Mouse (Mus musculus): Measurements from ENCODE around the gene Lrriq4.

Lrriq4 gene

DNA sequence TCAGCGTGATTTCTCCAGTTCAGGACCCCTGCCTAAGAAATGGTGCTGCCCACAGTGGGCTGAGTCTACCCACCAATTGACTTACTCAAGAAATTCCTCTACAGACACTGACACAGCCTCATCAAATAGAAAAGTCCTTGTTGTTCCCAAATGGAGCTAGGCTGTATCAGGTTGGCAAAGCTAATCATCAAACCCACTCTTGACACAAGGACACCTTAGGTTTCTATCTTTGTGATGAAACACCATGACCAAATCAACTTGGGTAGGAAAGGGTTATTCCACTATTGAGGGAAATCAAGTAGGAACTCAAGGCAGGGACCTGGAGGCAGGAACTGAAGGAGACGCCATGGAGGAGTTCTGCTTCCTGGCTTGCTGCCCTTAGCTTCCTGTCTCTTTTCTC, at the start of gene Lrriq4:
Lrriq4 (plus strand) TSS at position 301 of the 400 bp plus-strand sequence.
- no peak for DNase-seq

DNA sequence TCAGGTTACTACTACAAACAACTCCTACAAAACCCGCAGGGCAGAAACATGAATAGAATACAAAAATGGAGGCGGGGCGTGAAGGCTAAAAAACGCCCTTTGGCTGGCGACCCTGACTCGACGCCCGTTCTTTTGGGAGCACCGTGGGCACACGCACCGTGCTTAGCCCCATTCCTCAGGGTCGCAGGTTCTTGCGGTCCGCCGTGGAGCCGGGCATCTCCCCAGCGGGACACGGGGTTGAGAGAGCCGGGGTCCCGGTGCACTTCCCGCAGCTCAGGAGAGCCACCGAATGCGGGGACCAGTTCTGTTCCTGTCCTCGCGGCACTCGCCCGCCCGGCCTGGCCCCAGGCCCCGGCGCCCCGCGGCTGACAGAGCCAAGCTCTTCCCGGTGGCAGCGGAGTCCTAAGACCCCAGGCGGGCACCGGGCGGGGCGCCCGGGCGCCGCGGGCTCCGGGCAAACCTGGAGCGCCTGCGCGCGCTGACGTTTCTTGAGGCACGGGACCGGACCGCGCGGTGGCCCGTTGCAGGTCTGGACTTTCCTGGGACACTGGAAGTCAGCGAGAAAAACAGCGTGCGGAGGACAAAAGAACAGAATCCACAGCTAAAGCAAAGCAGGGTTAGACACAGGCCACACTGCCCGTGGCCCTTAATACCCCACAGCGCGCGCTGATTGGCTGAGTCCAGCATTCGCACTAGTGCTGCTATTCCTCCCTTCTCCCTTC, 49.0 kb upstream of the Lrriq4 start:
- DNase-seq, result peak; percentile 44

DNA sequence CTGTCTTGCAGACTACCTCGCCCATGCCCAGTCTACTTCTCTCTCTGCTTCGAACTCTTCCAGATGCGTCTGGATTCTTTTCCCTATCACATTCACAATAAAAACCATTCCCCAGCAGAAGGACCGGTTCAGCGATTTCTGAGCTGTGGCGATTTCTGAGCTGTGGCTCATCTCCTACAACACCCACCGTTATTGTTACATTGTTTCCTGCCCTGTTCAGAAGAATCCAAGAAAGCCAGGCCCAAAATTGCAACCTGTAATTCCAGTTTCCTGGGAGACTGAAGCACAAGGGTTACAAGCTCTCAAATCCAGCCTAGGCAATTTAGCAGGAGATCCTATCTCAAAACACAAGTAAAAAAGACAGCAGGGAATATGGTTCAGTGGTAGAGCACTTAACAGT, 47.0 kb upstream of the Lrriq4 start:
- no peak for DNase-seq

DNA sequence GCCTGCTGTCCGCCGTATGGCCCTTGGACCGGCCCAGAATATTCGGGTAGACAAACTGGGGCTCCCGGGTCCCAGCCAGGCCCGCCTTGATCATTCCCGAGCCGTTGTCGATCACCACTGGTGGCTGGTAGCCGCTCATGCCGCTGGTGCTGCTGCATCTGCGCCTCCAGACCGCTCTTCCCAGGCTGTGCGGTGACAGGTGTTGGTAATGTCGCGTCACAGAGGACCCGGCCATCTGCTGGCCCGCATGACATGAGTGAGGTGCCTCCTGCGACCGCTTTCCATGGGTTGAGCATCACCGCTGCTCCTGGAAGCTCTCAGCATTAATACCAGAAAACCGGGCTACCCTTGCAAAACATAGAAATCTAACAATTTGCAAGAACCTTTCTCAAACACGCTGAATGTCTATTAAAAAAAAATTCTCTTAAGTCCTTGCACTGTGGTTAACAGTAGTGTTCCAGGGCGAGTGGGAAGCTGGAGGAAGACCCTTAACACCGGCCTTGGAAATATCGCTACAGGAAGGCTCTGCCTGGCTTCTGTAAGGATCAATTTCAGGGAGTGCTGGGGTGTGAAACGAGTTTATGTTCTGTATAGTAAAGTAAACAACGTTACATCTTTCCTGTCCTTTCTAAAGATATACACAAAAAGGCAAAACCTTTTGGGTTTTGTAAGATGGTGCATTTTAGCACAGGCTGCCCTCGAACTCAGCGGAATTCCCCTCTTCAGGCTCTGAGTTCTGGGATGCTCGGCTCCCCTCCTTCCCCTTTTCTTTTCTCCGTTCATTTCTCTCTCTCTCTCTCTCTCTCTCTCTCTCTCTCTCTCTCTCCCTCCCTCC, 44.4 kb upstream of the Lrriq4 start, which contains the start of gene Actrt3:
Actrt3 (minus strand) TSS at position 229 of the 835 bp plus-strand sequence.
- peak; percentile 6 for DNase-seq

DNA sequence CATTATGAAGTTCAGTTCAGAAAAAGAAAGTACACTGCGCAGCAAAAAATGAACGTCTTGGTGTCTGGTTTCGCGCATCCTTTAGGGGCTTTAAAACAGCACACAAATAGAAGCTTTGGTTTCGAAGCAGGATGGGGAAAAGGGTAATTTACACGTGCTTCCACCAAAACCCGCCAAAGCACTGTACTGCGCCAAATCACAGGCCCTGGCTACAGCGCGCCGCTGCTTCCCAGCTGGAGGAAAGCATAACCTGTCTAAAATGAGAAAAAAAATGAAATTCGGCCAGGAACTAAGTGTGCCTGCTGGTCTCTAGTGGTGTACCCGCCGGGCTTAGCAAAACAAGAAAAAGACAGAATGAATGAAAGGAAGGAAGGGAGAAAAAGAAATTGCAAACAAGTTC, 43.6 kb upstream of the Lrriq4 start:
- peak; percentile 22 for DNase-seq

DNA sequence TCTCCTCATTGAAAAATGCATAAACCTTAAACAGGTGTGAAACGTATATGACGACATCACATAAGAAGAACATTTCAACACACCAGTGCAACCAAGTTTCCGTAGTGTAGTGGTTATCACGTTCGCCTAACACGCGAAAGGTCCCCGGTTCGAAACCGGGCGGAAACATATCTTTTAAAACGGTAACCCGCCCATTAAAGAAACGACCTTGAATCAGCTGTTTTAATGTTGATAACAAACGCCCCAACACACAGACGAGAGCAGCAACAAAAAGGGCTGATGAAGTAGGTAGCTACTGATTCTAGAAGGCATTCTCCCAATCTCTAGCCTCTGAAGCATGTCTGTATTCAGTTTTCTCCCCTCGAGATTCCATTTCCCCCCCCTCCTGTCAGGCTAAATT, 43.1 kb upstream of the Lrriq4 start:
- peak; percentile 92 for DNase-seq

DNA sequence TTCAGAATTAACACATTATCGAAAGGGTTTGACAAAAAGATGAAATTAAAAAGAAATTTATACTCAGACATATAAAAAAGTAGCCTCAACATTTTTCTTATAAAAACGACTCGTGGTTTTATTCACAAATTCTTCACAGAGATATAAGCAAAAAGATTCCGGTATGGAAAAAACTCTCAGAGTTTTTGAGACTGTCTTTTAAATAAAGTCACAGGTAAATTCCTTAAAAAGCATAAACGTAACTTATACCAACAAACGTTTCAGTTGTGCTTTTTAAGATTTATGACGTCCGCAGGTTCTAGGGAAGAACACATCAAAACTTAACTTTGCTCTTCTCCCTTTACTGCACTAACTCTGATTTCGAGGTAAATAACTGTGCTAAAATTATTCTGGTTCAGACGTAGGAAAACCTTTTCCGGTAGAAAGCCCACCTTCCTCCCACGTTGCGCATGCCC, 42.7 kb upstream of the Lrriq4 start:
- DNase-seq, result no peak

DNA sequence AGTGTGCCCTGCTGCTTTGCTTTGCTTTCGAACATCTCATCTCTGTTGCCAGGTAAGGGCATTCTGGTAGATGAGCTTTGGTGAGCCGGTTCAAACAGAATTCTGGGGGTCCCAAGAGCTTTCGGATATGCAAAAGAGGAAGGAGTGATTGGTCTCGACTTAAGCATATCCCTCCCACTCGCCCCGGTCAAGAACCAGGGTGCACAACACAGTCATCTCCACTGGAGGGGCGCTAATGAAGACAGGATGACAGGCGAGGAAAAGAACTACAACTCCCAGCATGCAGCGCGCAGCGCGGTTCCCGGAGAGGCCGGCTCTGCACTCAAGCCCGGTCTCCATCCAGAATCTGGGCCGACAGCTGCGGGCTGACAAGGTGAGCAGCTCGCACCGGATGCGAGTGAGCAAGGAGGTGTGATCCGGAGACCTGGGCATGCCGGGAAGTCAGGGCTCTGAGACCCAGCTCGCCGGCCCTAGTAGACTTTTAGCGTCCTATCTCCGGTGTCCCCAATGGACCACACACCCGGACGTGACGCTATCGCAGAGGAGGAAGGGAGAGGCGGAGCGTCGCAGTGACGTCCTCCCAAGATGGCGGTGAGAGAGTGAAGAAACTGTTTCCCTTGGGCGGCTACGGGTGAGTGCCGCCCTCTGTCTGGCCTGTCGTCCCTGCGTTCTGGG, 42.1 kb upstream of the Lrriq4 start, which contains the start of gene Mynn:
Mynn (plus strand) TSS at position 1 of the 675 bp plus-strand sequence.
- DNase-seq, result peak; percentile 97

DNA sequence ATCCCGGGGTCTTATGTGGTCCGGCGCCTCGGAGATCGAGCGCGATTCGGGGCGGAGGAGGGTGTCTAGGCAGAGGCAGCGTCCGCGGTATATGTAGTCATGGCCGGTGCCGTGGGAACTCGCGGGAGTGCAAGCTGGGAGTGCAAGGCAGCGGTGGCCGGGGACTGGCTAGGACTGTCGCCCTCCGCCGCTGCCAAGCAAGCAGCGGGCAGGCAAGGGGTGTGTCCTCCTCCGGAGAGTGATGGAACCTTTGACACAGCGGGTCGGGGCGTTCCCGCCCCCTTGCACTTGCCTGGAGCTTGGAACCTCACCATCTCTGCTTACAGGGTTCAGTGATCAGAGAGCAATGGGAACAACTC, 41.6 kb upstream of the Lrriq4 start:
- no peak for DNase-seq

DNA sequence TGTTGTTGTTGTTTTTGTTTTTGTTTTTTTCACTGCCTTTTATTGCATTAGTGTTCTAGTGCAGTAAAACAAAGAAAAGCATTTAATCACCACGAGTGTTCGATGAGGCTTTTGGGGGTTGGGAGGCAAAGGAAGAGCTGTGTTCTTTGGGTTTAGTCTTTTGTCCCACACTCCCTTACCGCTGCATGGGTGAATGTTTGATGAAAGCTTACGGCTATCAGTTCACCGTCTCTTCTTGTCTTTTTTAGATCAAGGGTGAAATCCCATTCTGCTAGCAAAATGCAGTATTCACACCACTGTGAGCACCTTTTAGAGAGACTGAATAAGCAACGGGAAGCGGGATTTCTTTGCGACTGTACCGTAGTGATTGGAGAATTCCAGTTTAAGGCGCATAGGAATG, 41.1 kb upstream of the Lrriq4 start:
- no peak for DNase-seq

DNA sequence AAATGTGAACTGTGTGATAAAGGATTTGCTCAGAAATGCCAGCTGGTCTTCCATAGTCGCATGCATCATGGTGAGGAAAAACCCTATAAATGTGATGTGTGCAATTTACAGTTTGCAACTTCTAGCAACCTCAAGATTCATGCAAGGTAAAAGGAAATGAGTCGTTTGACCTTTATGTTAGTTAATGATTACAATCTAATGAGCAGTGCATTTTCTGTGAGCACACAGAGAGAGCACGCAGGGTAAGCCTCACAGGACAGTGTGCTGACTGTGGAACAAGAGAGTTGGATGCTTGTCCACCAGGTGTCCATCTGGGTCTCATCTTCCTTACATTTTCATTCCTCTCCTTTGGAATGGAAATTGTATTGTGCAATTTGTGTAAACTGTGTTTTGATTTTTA, 35.3 kb upstream of the Lrriq4 start:
- no peak for DNase-seq

DNA sequence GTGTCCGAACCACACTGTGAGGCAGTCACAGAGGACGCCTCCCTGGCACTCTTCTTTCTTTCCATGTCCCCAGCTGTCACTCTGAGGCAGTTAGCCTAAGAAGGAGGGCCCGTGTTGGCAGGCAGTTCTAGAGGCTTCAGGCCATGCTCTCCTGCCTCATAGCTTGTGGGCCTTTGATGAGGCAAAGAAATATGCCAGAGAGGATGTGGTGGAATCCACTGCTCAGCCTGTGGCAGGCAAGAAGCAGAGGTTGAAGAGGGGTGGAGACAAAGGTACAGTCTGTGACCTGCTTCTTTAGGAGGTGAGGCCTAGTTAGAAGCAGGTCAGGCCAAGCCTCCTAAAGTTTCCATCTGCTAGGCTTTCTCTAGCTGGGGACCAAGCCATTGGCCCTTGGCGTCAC, 33.4 kb upstream of the Lrriq4 start:
- DNase-seq, result no peak

DNA sequence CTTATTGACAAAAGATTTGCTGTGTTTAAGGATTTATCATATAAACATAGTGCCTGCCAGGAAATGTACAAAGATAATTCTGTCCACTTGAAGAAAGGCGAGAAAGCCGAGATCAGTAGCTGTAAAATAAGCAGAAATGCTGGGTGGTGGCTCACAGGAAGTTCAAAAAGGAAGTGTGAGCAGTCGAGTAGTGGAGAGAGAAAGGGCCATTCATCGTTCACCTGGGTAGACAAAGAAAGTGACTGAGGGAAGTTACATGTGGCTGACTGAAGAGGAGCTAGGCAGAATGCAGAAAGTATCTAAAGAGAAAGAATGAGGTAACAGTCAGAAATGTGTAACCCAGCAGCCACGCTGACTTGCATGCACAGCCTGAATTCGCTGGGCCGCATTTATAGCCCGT, 24.2 kb upstream of the Lrriq4 start:
- DNase-seq, result no peak

DNA sequence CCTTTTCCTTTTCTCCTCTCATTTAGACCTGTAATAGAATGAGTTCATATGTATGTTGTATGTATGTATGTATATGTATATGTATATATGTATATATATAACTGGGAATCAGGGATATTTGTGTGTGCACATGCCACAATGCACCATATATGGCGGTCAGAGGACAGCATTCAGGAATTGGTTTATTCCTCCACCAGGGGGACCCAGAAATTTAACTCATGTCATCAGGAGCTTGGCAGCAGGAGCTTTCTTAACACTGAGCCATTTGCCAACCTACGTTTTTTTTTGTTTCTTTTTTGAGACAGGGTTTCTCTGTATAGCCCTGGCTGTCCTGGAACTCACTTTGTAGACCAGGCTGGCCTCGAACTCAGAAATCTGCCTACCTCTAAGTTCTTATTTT, 10.6 kb upstream of the Lrriq4 start:
- no peak for DNase-seq

DNA sequence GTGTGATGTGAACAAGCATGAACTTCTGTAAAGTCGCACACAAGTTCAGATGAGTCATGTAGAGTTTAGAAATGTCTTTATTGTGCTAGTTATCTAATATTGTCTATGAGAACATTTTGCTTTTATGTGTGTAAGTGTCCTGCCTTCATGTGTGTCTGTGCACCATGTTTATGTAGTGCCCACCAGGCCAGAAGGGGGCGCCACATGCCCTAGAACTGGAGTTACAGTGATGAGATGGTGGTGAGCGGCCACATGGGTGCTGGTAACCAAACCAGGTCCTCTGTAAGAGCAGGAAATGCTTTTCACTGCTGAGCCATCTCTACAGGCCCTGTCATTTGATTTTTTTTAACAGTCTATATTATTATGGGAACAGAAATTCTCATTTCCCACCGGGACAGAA, 8.7 kb upstream of the Lrriq4 start:
- no peak for DNase-seq

DNA sequence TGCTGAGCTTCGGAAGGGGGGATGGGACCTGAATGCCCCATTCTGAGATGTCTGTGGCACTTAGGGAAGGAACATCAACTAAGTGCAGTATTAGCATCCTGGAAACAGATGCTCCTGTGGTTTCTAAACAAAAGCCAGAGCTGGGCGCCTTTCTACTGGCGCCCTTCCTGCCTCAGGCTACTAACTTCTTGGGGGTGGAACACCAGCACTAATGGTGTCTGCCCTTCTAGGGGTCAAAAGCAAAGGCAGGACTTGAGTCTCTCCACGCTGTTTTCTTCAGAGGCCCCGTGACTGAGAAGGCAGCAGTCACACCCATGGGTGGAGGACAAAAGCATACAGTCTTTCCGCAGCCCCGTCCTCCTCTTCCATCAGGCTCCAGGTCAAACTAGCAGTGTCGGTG, 2.5 kb downstream of the Lrriq4 start:
- no peak for DNase-seq

DNA sequence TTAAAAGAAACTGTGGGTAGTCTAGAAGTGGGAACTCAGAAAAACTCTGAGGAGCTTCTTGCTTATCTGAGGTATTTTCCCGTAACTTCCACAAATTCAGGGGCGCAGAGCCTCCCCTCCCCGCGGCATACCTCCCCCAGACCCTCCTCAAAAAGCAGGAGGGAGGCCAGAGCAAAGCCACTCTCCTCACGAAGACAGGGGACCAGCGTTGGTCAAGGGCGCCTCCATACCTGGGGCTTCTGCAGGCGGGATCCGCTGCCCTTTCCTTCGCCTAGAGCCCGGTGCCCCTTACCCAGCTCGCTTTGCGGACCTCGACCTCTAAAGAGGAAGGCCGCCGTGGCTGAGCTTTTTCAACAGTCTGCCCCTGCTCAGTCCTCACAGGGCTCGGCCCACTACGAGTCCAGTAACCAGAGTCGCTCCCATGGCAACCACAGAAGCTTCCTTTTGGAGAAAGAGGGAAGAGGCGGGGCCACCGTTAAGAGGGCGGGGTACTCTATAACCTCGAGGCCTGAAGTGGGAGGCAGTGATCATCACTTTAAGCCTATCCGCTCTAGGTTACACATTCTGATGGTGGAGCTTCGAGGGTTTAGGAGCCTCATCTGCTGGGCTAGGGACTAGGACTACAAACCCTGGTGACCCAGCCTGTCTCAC, 3.3 kb downstream of the Lrriq4 start, which contains the start of gene Lrrc34:
Lrrc34 (minus strand) TSS at position 430 of the 651 bp plus-strand sequence.
- DNase-seq, result peak; percentile 49

DNA sequence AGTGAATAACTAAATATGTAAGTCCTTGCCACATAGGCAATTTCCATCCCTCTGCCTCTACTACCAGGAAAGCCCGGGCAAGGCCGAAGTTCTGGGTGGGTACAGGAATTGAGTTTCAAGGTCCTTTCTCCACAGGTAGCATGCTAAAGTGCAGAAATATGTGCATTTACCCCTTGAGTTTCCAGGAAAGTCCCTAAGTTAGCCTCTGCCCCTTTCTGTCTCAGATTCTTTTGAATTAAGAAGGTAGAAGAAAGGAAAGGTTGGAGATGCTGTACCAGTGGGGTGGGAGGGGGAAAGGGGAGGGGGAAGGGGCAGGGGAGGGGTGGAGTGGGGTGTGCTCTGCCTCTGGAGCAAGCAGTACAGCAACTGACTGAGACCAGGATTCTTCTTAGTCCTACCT, 4.2 kb downstream of the Lrriq4 start:
- DNase-seq, result no peak

DNA sequence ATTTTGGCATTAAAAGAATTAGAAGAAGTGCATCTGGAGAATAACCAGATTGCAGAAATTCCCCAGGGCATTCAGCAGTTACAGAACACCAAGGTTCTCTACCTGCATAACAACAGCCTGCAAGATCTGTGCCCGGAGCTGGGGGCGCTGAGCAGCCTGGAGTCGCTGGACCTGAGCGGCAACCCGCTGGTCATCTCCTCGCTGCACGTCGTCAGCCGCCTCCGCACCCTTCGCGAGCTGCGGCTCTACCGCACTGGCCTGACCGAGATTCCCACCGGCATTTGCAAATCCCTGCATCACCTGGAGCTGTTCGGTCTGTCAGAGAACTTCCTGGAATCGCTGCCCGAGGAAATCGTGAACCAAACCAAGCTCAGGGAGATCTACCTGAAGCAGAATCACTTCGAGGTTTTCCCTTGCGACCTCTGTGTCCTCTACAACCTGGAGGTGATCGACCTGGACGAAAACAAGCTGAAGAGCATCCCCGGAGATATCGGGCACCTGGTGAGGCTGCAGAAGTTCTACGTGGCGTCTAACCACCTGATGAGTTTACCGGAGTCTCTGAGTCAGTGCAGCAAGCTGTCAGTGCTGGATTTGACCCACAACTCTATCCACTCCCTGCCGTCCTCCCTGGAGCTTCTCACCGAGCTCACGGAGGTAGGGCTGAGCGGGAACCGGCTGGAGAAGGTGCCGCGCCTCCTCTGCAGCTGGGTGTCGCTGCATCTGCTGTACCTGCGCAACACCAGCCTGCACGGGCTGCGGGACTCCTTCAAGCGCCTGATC, 5.9 kb downstream of the Lrriq4 start:
- DNase-seq, result peak; percentile 9

DNA sequence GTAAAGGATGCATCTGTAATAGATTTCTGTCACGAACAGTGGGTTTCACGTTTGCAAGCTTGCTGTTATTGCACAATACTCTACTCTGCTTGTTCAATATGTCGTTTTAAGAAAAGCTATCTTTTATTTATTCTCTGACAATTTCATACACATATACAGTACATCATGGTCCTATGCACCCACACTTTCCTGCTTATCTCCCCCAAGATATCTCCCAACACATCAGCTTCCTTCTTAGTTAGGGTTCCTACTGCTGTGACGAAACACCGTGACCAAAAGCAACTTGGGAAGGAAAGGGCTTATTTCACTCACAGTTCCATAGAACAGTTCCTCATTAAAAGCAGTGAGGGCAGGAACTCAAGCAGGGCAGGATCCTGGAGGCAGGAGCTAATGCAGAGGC, 11.6 kb downstream of the Lrriq4 start:
- no peak for DNase-seq

DNA sequence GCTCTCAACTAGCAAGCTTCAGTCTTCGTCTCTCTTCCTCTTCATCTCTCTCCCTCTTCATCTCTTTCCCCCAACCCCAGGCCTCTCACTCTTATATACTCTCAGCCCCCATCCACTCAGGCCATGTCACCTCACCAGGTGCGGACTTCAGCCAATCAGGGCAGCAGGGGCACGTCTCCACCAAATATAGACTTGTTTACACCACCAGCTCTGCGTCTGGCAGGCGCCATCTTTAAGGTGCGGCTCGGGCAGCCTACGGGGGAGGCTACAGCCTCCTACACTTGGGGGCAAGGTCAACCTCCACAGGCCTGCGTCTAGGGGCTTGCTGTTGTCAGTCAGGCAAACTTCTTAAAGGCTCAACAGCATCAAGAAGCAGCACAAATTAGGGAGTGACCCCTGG, 14.2 kb downstream of the Lrriq4 start:
- DNase-seq, result no peak

DNA sequence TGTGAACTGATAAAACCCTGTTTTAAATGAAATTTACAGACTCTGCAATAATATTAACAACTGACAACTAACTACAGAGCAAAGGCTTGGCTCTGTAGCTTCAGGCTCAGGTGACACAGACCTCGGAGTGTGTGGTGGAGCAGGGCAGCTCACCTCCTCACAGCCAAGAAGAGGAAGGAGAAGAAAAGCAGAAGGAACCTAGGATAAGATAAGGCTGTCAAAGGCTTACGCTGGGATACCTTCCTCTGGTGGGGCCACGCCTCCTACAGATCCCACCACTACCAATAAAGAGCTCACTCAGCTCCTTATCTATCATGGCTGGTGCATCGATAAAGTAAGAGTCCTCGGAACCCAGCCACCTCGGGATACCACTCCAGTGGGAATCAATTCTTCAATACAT, 38.9 kb downstream of the Lrriq4 start:
- DNase-seq, result no peak

All from lung, postnatal 14 days (tissue).